15 mouse cellular contexts compared by ENCODE assay signal in genomic region chr2:145981699-145982112, GRCm38 (mm10). TPM values are rescaled to one million over a fixed set of nuclear protein-coding genes. Genes with fewer than 3 reads are reported as not detected.
DNase-seq lines count a peak whose midpoint lies in the region; ATAC-seq lines count a peak whose summit lies in the region.
"Had no signal": no experiment of that assay in that cellular context is flagged by ENCODE, and none has a peak within 500 bp of the region (broad histone marks: within the 10 kb centered on the region; RNA-seq: fewer than 3 reads in every experiment).

No protein-coding gene starts in this region.

- H3K4me3 ChIP-seq in embryonic facial prominence, embryonic 12.5 days: no peak overlapping the region
- H3K4me3 ChIP-seq in hindbrain, embryonic 11.5 days (ENCODE audit: low read depth, low read length): no peak overlapping the region
- H3K4me3 ChIP-seq in midbrain, embryonic 13.5 days (replicated peaks): no peak overlapping the region
- H3K4me3 ChIP-seq: heart, embryonic 13.5 days; stomach, embryonic 15.5 days had no signal

- H3K4me1 ChIP-seq in embryonic facial prominence, embryonic 12.5 days: peaks cover 20% of the 10 kb centered on the region; the same call in 1 of the 2 replicates
- H3K4me1 ChIP-seq in hindbrain, embryonic 11.5 days (replicated peaks; ENCODE audit: control insufficient read depth, insufficient read depth, low read length): peaks cover 2% of the 10 kb centered on the region; the same call in 1 of the 2 replicates
- H3K4me1 ChIP-seq in midbrain, embryonic 13.5 days (replicated peaks): peaks cover 41% of the 10 kb centered on the region
- H3K4me1 ChIP-seq: heart, embryonic 13.5 days; stomach, embryonic 15.5 days had no signal

- ATAC-seq in embryonic facial prominence, embryonic 12.5 days (ENCODE audit: insufficient number of reproducible peaks, insufficient read depth, low FRiP score, low TSS enrichment): 0 out of 2 replicates have a peak, but pooled peaks have one; percentile 35
- ATAC-seq in hindbrain, embryonic 11.5 days (ENCODE audit: low FRiP score): no peak
- ATAC-seq in midbrain, embryonic 13.5 days: peak; percentile 76
- ATAC-seq in megakaryocyte-erythroid progenitor cell, adult 5-6 weeks (replicated peaks; ENCODE audit: low FRiP score, low TSS enrichment, poor library complexity, severe bottlenecking): no peak
- ATAC-seq: intestine, embryonic 16.5 days had no signal

- no peak overlapping the region for H3K9ac ChIP-seq in embryonic facial prominence, embryonic 12.5 days
- no peak overlapping the region for H3K9ac ChIP-seq in hindbrain, embryonic 11.5 days (ENCODE audit: low read depth, low read length)
- H3K9ac ChIP-seq in midbrain, embryonic 13.5 days (replicated peaks): no peak overlapping the region; the same call in 1 of the 2 replicates
- H3K9ac ChIP-seq: heart, embryonic 13.5 days; lung, embryonic 14.5 days; stomach, embryonic 15.5 days had no signal

- H3K27ac ChIP-seq in embryonic facial prominence, embryonic 12.5 days: 0 out of 2 replicates have a peak overlapping the region, but pooled peaks have one; percentile 9
- no peak overlapping the region for H3K27ac ChIP-seq in hindbrain, embryonic 11.5 days (ENCODE audit: low read depth, low read length)
- peak overlapping the region; percentile 84 for H3K27ac ChIP-seq in midbrain, embryonic 13.5 days
- H3K27ac ChIP-seq: heart, embryonic 13.5 days; stomach, embryonic 15.5 days had no signal

- peak; percentile 48 for DNase-seq in embryo, embryonic 11 days
- peak; percentile 25 for DNase-seq in hindbrain, embryonic 11.5 days (ENCODE audit: low spot score)
- DNase-seq in adrenal gland, adult 2 months: no peak
- DNase-seq in adrenal gland, postnatal 10 days: no peak
- DNase-seq: adrenal gland, postnatal 36 days; cerebellum, adult 18-20 months; gastrocnemius, postnatal 10 days; kidney, postnatal 25 days; lung, embryonic 14.5 days had no signal

- 14% methylated on average over 6 of the region's 6 CpGs for WGBS in embryonic facial prominence, embryonic 12.5 days
- WGBS in hindbrain, embryonic 11.5 days: 21% methylated on average over 6 of the region's 6 CpGs
- WGBS in midbrain, embryonic 13.5 days: 7% methylated on average over 6 of the region's 6 CpGs

- H3K4me2 ChIP-seq in embryonic facial prominence, embryonic 12.5 days (replicated peaks): no peak overlapping the region
- H3K4me2 ChIP-seq in hindbrain, embryonic 11.5 days (replicated peaks; ENCODE audit: low read depth, low read length): no peak overlapping the region
- H3K4me2 ChIP-seq in midbrain, embryonic 13.5 days (replicated peaks): no peak overlapping the region; the same call in 1 of the 2 replicates
- H3K4me2 ChIP-seq: heart, embryonic 13.5 days; lung, embryonic 14.5 days; stomach, embryonic 15.5 days had no signal

- no peaks in the 10 kb centered on the region for H3K36me3 ChIP-seq in embryonic facial prominence, embryonic 12.5 days
- no peaks in the 10 kb centered on the region for H3K36me3 ChIP-seq in hindbrain, embryonic 11.5 days (ENCODE audit: control insufficient read depth, insufficient read depth, low read length)
- H3K36me3 ChIP-seq in midbrain, embryonic 13.5 days: no peaks in the 10 kb centered on the region
- H3K36me3 ChIP-seq: heart, embryonic 13.5 days; stomach, embryonic 15.5 days had no signal

- no peaks in the 10 kb centered on the region for H3K9me3 ChIP-seq in embryonic facial prominence, embryonic 12.5 days
- no peaks in the 10 kb centered on the region for H3K9me3 ChIP-seq in hindbrain, embryonic 11.5 days (ENCODE audit: control insufficient read depth, low read length)
- no peaks in the 10 kb centered on the region for H3K9me3 ChIP-seq in midbrain, embryonic 13.5 days
- H3K9me3 ChIP-seq: heart, embryonic 13.5 days; stomach, embryonic 15.5 days had no signal

- no peaks in the 10 kb centered on the region for H3K27me3 ChIP-seq in embryonic facial prominence, embryonic 12.5 days
- H3K27me3 ChIP-seq in hindbrain, embryonic 11.5 days (ENCODE audit: control insufficient read depth, insufficient read depth, low read length): no peaks in the 10 kb centered on the region
- peaks cover 9% of the 10 kb centered on the region for H3K27me3 ChIP-seq in midbrain, embryonic 13.5 days
- H3K27me3 ChIP-seq: heart, embryonic 13.5 days; stomach, embryonic 15.5 days had no signal

RNA-seq across cellular contexts. Expression of gene Crnkl1, which starts 46.9 kb away (rescaled TPM):
- 35.4 and 41.1 TPM in 2 replicates for polyA plus RNA-seq in embryonic facial prominence, embryonic 12.5 days (2016; fragmentation: Nextera tagmentation; extraction: Ambion mirVana)
- polyA plus RNA-seq in hindbrain, embryonic 11.5 days (2014; fragmentation: Nextera tagmentation; extraction: Ambion mirVana): 42.3 and 43.9 TPM in 2 replicates
- 33.5 and 35.6 TPM in 2 replicates for polyA plus RNA-seq in midbrain, embryonic 13.5 days (2015; fragmentation: Nextera tagmentation; extraction: Ambion mirVana)
- total RNA-seq in adrenal gland, adult 2 months (2021): 10 to 100 TPM; 28.2 to 28.9 TPM
- 6.6 and 7.5 TPM in 2 replicates for polyA plus RNA-seq in adrenal gland, adult 2 months (2012; rRNA removed)
- total RNA-seq in adrenal gland, postnatal 10 days (2021): 10 to 100 TPM; 19.2 to 22.0 TPM
- total RNA-seq in megakaryocyte-erythroid progenitor cell, adult 5-6 weeks (2014; fragmentation: Nextera tagmentation): 27.6 and 33.1 TPM in 2 replicates
- total RNA-seq in megakaryocyte-erythroid progenitor cell, adult 5-6 weeks (2017): 86.4 and 91.4 TPM in 2 replicates

RNA-seq across cellular contexts. Expression of gene Cfap61, which starts 47.1 kb away (rescaled TPM):
- polyA plus RNA-seq in embryonic facial prominence, embryonic 12.5 days (2016; fragmentation: Nextera tagmentation; extraction: Ambion mirVana): 0.69 and 0.88 TPM in 2 replicates
- polyA plus RNA-seq in hindbrain, embryonic 11.5 days (2014; fragmentation: Nextera tagmentation; extraction: Ambion mirVana): 1.7 and 2.4 TPM in 2 replicates
- 1.7 and 1.8 TPM in 2 replicates for polyA plus RNA-seq in midbrain, embryonic 13.5 days (2015; fragmentation: Nextera tagmentation; extraction: Ambion mirVana)
- 10 to 100 TPM; 47.1 to 57.1 TPM for total RNA-seq in adrenal gland, adult 2 months (2021)
- polyA plus RNA-seq in adrenal gland, adult 2 months (2012; rRNA removed): 36.1 and 37.0 TPM in 2 replicates
- 10 to 100 TPM; 12.1 to 20.4 TPM for total RNA-seq in adrenal gland, postnatal 10 days (2021)
- not detected in 2 replicates for total RNA-seq in megakaryocyte-erythroid progenitor cell, adult 5-6 weeks (2014; fragmentation: Nextera tagmentation)
- not detected in 2 replicates for total RNA-seq in megakaryocyte-erythroid progenitor cell, adult 5-6 weeks (2017)
- polyA plus RNA-seq: lung, embryonic 14.5 days had no signal

Comparison
In these comparisons a context has a peak if more than half of its experiments do, and no peak if none do; other contexts are left out.
1. DNase-seq: peak in embryo, embryonic 11 days (single experiment) and hindbrain, embryonic 11.5 days (single experiment); none in adrenal gland, adult 2 months (single experiment) and adrenal gland, postnatal 10 days (single experiment).
2. ATAC-seq: peak in embryonic facial prominence, embryonic 12.5 days (single experiment) and midbrain, embryonic 13.5 days (single experiment); none in hindbrain, embryonic 11.5 days (single experiment) and megakaryocyte-erythroid progenitor cell, adult 5-6 weeks (single experiment).
3. RNA of gene Cfap61, which starts 47.1 kb away (polyA plus RNA-seq): 36.1 to 37.0 TPM in adrenal gland, adult 2 months; 1.7 to 2.4 TPM in hindbrain, embryonic 11.5 days, 1.7 to 1.8 TPM in midbrain, embryonic 13.5 days and 0.69 to 0.88 TPM in embryonic facial prominence, embryonic 12.5 days; every median in the first group is over 10 times any median in the second.